Mouse (Mus musculus): Measurements from ENCODE around the gene Gfpt1.
A peak's percentile ranks its signal among the peaks of the same experiment; 100 is the strongest.
"Not testable (repeated sequence)": the region's sequence is repeated elsewhere in the genome, so short reads cannot be mapped to it uniquely, and the experiment has no call there.

The Gfpt1 gene

DNA sequence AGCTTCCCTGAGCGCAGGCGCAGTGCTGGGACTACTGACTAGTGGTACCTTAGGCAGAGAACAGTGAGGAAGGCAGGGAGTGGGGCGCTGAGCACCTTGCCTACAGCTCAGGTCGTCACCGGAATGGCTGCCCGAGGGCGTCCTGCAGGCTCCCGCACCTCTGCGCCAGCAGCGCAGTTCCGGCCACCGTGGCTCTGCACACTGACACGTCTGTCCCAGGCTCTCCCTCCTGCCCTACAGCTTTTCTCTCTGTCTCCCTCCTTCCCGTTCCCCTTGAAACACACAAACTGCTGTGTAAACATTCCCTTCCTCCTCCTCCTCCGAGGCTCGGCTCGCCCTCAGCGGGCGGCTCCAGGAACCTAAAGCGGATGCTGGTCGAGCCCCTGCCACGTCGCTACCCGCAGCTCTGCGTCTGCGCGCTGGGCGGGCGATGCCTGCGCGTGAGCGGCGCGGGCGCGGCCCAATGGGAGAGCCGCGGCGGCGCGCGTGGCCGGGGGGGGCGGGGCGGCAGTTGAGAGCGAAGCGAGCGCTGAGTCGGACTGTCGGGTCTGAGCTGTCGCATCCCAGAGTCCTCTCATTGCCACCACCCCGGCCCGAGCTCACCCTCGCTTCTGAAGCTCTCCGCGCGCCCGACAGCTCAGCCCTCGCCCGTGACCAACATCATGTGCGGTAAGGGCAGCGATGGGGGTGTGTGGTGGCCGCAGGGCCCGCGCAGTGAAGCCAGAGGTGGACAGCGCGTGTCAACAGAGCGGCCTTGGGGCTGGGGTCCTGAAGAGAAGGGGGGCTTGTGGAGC lies at the start of gene Gfpt1:
Gene Gfpt1, plus strand, starts transcription at position 510 of the 794 bp plus-strand sequence.
- DNase-seq (ENCODE audit: low spot score in 2 of 2): peak; percentile 91 to 93

DNA sequence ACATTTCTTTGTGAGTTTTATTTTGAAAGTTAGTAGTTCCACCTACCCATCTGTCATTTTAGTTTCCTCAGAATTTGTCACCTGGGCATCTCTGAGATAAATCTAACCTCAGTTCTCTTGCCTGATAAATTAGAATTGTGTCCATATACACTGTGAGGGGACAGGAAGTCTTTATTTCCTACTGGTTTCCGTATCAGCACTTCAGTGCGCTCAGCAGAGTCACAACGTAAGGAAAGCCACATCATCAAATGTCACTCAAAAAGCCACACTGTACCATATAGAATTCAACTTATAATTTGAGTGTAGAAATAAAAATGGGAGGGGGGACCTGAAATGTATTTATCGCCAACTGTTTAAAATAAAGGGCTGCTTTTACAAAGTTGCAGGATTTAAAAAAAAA lies 48.4 kb upstream of the Gfpt1 start:
- no peak for DNase-seq (ENCODE audit: low spot score in 2 of 2)

DNA sequence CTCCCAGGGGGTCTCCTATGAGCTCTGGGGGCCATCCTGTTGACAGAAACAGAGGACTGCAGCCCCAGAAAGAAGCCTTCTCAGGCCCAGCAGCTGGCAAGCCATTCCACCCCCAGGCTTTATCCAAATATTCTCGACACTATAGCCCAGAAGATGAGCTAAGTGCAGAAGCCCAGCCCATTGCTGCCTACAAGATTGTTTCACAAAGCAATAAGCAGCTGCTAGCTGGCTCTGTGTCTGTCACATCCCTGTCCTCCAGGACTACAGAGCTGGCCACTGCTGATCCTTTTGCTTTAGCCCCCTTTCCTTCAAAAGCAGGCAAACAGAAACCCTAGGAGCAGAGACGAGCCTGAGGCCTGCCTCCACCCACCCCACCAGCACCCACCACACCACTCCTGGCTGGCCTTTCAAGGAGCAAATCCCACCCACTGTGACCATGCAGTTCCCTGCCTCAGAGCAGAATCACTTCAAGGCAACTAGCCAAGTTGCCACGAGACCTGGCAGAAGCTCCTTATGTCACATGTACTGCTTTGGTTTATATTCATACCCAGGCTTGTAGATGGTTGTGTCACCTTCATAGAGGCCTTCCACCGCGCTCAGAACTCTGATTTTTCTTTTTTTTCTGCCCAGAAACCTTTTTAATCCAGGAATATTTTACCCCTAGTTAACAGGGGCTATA lies 45.9 kb upstream of the Gfpt1 start:
- DNase-seq (ENCODE audit: low spot score in 2 of 2): no peak

- no peak for DNase-seq (ENCODE audit: low spot score in 2 of 2)
These were observed 45.3 kb upstream of the Gfpt1 start for GRCm38 (mm10) chr6:86997360-86997759.

- DNase-seq (ENCODE audit: low spot score in 2 of 2): no peak
These were observed 40.7 kb upstream of the Gfpt1 start for GRCm38 (mm10) chr6:87001995-87002394.

DNA sequence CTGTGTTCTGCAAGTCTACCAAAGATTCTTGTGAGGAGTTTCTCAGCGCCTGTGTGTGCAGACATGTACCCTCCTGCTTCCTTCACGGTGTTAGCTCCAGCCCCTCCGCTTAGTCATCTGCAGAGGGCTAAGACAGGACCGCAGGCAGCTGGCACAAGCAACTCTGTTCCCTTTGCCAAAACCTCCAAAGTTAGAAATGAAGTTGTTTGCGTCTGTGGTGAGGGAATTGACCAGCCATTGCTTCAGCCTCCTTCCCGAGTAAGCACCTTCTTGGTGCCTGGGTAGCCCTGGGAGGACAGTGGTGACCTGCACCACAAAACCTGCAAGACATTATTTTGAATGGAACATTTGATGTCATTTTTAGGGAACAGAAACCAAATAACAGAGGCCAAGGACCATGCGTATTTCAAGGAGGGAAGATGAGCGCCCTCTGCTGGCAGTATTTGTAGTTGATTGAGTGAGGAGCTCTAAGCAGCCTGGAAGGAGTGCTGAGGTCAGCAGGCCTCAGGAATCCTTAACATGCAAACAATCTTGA lies 40.1 kb upstream of the Gfpt1 start:
- peak; percentile 60 to 86 for DNase-seq (ENCODE audit: low spot score in 2 of 2)

- no peak for DNase-seq (ENCODE audit: low spot score in 2 of 2)
These were observed 38.5 kb upstream of the Gfpt1 start for GRCm38 (mm10) chr6:87004099-87004498.

DNA sequence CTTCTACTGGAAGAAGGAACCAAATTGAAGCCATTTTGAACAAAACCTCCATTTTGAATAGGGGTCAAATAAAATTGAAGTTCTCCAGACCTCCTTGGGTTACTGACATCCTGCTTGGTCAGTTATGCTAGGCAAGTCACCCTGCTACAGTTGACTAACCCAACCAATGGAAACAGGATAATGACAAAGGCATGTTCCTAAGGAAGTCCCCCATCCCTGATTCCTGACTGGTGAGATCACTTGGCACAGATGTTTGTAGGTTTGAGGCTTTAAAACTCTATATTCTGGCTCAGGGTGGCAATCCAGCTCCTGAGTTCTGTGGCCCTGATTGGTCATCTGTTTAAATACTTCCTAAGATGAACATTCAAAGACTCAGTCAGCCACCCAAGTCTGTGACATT lies 37.1 kb upstream of the Gfpt1 start:
- no peak for DNase-seq (ENCODE audit: low spot score in 2 of 2)

GRCm38 (mm10) chr6:87008887-87009286 lies 33.8 kb upstream of the Gfpt1 start, which contains the start of gene Nfu1:
Gene Nfu1, plus strand, starts transcription at chr6:87009236.
- DNase-seq (ENCODE audit: low spot score in 2 of 2): no peak

DNA sequence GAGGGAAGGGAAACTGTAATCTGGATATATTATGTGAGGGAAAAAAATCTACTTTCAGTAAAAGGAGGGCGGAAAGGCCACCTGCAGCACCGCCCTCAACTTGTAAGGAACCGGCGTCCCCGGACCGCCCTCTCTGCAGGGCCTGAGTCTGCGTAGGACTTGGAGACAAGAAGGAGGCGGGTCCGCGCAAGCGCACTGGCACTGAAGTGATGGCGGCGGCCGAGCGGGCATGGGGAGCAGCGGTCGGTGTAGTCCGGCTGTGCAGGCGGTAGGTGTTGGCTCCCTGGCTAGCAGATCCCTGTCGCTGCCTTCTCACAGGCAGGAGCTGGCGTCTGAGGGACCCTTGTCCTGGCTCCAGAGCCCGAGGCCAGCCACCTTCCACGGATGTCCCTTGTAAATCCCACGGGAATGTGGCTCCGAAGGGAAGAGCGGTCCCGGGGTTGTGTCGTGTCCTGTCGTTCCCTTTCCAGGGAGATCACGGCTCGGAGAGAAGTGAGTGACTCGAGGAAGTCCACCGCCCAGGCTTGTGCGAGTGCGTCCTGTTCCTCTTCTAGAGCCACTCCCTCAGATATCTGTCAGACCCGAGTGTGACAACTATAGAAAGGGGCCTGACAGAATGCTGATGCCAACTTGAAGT lies 32.8 kb upstream of the Gfpt1 start:
- peak; percentile 92 to 93 for DNase-seq (ENCODE audit: low spot score in 2 of 2)

DNA sequence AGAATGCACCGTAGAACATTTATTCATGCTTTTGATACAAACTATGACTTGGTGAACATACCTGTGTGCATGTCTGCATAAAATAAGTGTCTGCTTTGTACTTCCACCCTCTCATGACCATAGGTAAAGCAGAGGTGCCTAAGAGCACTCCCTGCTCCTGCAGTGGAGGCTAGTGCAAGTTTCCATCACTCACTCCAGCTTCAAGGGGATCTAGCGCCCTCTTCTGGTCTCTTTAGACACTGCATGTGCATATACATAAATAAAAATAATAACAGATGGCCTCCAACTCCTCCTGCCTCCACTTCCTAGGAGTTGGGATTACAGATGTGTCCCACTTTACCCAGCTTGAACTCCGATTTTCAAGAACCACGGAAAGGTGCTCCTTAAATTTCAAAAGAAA lies 25.7 kb upstream of the Gfpt1 start:
- DNase-seq (ENCODE audit: low spot score in 2 of 2): peak; percentile 38 to 57

- no peak for DNase-seq (ENCODE audit: low spot score in 2 of 2)
These were observed 23.8 kb upstream of the Gfpt1 start for GRCm38 (mm10) chr6:87018874-87019273.

- no peak for DNase-seq (ENCODE audit: low spot score in 2 of 2)
These were observed 20.9 kb upstream of the Gfpt1 start for GRCm38 (mm10) chr6:87021791-87022190.

DNA sequence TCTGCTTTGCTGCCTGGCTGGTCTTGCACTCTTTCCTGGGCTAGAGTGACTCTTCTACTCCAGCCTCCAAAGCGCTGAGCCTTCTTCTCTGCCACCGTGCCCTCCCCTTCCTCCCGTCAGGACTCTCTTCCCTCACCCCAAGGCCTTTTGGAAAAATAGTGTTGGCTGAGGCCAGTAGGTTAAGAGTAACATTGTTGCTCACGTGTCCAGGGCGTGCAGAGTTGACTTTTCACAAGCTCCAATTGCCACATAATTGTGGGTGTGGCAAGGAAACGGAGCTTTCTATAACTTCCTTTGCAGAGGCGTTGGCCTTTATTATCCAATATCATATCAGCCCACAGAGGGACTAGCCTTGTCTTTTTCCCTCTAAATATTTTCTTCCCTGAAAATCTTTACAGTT lies 15.7 kb upstream of the Gfpt1 start:
- no peak for DNase-seq (ENCODE audit: low spot score in 2 of 2)

GRCm38 (mm10) chr6:87028881-87029280 lies 13.8 kb upstream of the Gfpt1 start:
- no peak for DNase-seq (ENCODE audit: low spot score in 2 of 2)

- not testable (repeated sequence) for DNase-seq (ENCODE audit: low spot score in 2 of 2)
These were observed 11.3 kb upstream of the Gfpt1 start for GRCm38 (mm10) chr6:87031310-87031709.

- DNase-seq (ENCODE audit: low spot score in 2 of 2): no peak
These were observed 10.2 kb upstream of the Gfpt1 start for GRCm38 (mm10) chr6:87032401-87032800.

DNA sequence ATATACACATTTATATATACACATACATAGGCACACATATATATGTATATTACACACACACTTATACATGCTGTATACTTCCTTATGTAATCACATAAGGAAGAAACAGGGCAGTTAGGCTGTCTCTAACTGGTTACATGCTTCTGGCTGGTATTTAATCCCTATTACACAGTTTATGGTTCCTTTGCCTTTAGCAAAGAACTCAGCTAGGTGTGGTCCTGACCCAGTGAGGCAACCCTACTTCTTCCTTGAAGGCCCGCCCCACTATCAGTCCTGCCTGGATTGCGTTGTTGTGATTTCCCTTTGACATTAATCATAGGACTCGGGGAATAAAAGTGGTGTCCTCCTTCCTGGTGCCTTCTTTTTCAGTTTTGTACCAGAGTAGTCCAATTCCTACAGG lies 8.3 kb upstream of the Gfpt1 start:
- no peak for DNase-seq (ENCODE audit: low spot score in 2 of 2)

- peak; percentile 35 to 63 for DNase-seq (ENCODE audit: low spot score in 2 of 2)
These were observed 4.6 kb upstream of the Gfpt1 start for GRCm38 (mm10) chr6:87037826-87038620.

DNA sequence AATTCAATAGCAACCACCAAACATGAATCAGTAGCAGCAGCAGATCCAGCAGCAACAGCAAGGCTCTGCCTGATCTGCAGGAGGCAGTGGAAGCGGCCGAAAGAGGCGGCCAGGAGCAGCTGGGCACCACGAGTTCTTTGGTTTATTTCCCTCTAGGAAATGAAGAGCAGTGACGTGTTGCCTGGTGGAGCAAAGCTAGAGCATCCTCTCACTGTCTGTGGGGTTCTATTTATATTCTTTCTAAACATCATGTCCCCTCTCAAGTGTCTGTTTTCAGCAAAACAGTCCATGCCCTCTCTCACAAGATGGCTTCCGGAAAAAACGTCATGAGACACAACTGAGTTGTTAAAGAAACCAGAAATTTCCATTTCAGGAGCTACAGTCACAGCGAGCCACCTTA lies 3.5 kb upstream of the Gfpt1 start:
- no peak for DNase-seq (ENCODE audit: low spot score in 2 of 2)

DNA sequence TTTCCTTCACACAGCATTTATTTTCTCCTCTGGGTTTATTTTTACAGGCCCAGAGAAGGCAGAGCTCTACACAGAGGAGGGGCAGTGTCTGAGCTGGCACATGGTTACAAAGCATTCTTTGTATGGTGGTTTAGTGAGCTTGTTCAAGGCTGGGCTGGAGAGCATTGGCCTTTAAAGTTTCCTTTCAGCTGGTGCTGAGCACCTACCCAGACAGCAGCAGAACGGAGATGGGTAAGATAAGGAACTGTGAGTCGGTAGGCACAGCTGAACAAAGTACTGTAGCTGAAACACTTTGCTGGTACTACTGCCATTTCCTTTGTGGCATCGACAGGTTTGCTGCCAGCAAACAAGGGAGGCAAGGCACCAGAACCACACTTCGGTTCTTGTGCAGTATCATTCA lies 1.7 kb upstream of the Gfpt1 start:
- DNase-seq (ENCODE audit: low spot score in 2 of 2): peak; percentile 45 to 56

GRCm38 (mm10) chr6:87041431-87041830 lies 1.2 kb upstream of the Gfpt1 start:
- no peak for DNase-seq (ENCODE audit: low spot score in 2 of 2)

Measured in natural killer cell, adult 2 months (primary cell).